Mouse (Mus musculus): ENCODE data around the gene Naa30. TPM values are rescaled to one million over a fixed set of nuclear protein-coding genes. Genes with fewer than 3 reads are reported as not detected.

Naa30 gene
- polyA plus RNA-seq, 1 experiment from 2014 or later: 10.9 TPM

DNA sequence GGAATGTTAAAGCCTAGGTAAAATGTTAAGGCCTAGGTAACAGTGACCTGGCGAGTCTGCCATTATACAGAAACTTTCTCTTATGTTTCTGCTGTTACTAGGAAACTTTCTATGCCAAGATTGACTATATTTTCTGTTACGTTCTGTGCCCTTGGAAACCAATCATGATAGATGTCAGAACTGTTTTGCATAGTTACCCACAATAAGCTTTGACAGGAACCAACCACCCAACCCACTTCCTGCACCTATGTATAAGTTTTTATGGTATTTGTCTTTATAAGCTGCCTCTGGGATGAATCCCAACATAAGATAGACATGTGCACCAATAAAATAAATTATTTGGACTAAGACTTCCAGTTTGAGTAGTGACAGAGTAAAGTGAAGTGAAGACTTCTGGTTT lies 49.7 kb downstream of the Naa30 start:
- Histone ChIP-seq H3K9ac (ENCODE audit: low read depth, low read length) (no peak overlapping the region), H3K27me3 (replicated peaks; ENCODE audit: control insufficient read depth, insufficient read depth, low read length) (no peaks in the 10 kb centered on the region), H3K4me2 (replicated peaks; ENCODE audit: low read depth) (no peak overlapping the region), H3K4me3 (ENCODE audit: low read depth, low read length) (no peak overlapping the region), H3K9me3 (ENCODE audit: control insufficient read depth) (no peaks in the 10 kb centered on the region), H3K27ac (ENCODE audit: low read depth, low read length) (no peak overlapping the region), H3K4me1 (replicated peaks; ENCODE audit: control insufficient read depth, insufficient read depth, low read length) (no peaks in the 10 kb centered on the region), H3K36me3 (ENCODE audit: control insufficient read depth, insufficient read depth) (peaks cover 8% of the 10 kb centered on the region; the same call in 1 of the 2 replicates)
- 88% methylated on average over 2 of the region's 2 CpGs for WGBS
- no peak for TF ChIP-seq CTCF (IDR thresholded peaks at IDR 0.05; ENCODE audit: low read depth)
- ATAC-seq: no peak

DNA sequence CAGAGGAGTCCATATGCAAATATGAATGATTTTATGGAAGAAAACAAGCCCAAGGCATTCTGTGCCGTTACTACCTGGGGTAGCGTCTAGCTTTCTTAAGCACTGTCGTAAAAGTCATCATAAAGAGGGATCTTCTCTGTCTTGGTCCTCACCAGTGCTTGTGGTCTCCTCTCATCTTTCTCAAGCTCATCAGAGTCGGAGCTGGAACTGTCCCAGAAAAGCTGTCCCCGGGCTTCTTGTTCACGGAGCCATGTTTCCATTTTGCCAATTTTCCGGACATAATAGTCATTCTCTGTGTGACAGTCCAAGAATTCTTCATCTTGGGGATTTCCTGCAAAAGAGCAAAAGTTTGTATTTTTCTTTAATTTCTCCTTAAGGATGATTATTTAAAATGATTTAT lies 54.4 kb downstream of the Naa30 start:
- H3K4me3 ChIP-seq (ENCODE audit: low read depth, low read length): no peak overlapping the region
- no peak overlapping the region for H3K27ac ChIP-seq (ENCODE audit: low read depth, low read length)
- peaks cover 8% of the 10 kb centered on the region; the same call in 1 of the 2 replicates for H3K36me3 ChIP-seq (ENCODE audit: control insufficient read depth, insufficient read depth)
- no peak overlapping the region for H3K4me2 ChIP-seq (replicated peaks; ENCODE audit: low read depth)
- H3K27me3 ChIP-seq (replicated peaks; ENCODE audit: control insufficient read depth, insufficient read depth, low read length): no peaks in the 10 kb centered on the region
- 72% methylated on average over 7 of the region's 7 CpGs for WGBS
- H3K9ac ChIP-seq (ENCODE audit: low read depth, low read length): no peak overlapping the region
- TF ChIP-seq CTCF (IDR thresholded peaks at IDR 0.05; ENCODE audit: low read depth): no peak
- no peaks in the 10 kb centered on the region for H3K9me3 ChIP-seq (ENCODE audit: control insufficient read depth)
- no peaks in the 10 kb centered on the region for H3K4me1 ChIP-seq (replicated peaks; ENCODE audit: control insufficient read depth, insufficient read depth, low read length)
- no peak for ATAC-seq

- ATAC-seq: no peak
- WGBS: 75% methylated on average over 11 of the region's 11 CpGs
- no peak overlapping the region for H3K4me3 ChIP-seq (ENCODE audit: low read depth, low read length)
- H3K27me3 ChIP-seq (replicated peaks; ENCODE audit: control insufficient read depth, insufficient read depth, low read length): no peaks in the 10 kb centered on the region
- no peak overlapping the region for H3K9ac ChIP-seq (ENCODE audit: low read depth, low read length)
- H3K9me3 ChIP-seq (ENCODE audit: control insufficient read depth): no peaks in the 10 kb centered on the region
- TF ChIP-seq CTCF (IDR thresholded peaks at IDR 0.05; ENCODE audit: low read depth): no peak
- no peak overlapping the region for H3K27ac ChIP-seq (ENCODE audit: low read depth, low read length)
- no peaks in the 10 kb centered on the region for H3K4me1 ChIP-seq (replicated peaks; ENCODE audit: control insufficient read depth, insufficient read depth, low read length)
- H3K4me2 ChIP-seq (replicated peaks; ENCODE audit: low read depth): no peak overlapping the region
- H3K36me3 ChIP-seq (ENCODE audit: control insufficient read depth, insufficient read depth): peaks cover 8% of the 10 kb centered on the region; the same call in 1 of the 2 replicates
These were observed 55.0 kb downstream of the Naa30 start for GRCm38 (mm10) chr14:49226986-49227385.

GRCm38 (mm10) chr14:49231845-49232244 lies 59.8 kb downstream of the Naa30 start:
- Histone ChIP-seq H3K4me2 (replicated peaks; ENCODE audit: low read depth) (no peak overlapping the region), H3K27me3 (replicated peaks; ENCODE audit: control insufficient read depth, insufficient read depth, low read length) (no peaks in the 10 kb centered on the region), H3K9me3 (ENCODE audit: control insufficient read depth) (no peaks in the 10 kb centered on the region), H3K9ac (ENCODE audit: low read depth, low read length) (no peak overlapping the region), H3K27ac (ENCODE audit: low read depth, low read length) (no peak overlapping the region), H3K4me1 (replicated peaks; ENCODE audit: control insufficient read depth, insufficient read depth, low read length) (no peaks in the 10 kb centered on the region), H3K4me3 (ENCODE audit: low read depth, low read length) (no peak overlapping the region), H3K36me3 (ENCODE audit: control insufficient read depth, insufficient read depth) (no peaks in the 10 kb centered on the region)
- WGBS: 91% methylated on average over 3 of the region's 3 CpGs
- no peak for TF ChIP-seq CTCF (IDR thresholded peaks at IDR 0.05; ENCODE audit: low read depth)
- ATAC-seq: no peak

DNA sequence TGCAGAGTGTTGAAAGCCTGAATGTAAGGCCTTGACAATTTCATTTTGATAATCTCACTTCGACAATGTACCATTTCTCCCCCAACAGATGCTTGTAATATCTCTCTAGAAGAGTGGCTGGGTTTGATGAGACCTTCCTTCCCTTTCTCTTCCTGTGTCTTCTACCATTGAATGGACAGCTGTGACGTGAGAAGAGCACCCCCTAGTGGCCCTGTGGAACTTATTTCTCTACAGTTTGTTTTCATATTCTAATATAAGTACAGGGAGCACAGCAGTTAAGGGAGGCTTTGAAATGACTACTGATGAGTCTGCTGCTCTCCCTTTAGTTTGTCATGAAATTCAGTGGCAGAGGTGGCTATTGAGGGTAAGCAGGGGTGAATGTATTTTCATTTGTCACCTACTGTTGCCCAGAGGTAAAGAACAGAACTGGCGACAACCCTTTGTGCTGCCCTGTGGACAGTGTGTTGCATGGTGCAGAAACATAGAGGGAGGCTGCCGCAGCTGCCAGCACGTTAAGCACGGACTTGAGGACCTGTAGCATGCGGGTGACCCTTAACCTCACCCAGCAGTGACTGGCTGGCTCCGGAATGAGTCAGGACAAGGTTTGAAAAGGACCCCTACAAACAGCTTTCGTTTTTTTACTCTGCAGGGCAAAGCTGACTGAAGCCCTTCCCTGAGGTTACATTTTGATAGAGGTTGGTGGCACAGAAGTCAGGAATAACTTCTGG lies 62.9 kb downstream of the Naa30 start:
- H3K9ac ChIP-seq (ENCODE audit: low read depth, low read length): no peak overlapping the region
- H3K27me3 ChIP-seq (replicated peaks; ENCODE audit: control insufficient read depth, insufficient read depth, low read length): no peaks in the 10 kb centered on the region
- WGBS: 56% methylated on average over 9 of the region's 9 CpGs
- no peaks in the 10 kb centered on the region for H3K36me3 ChIP-seq (ENCODE audit: control insufficient read depth, insufficient read depth)
- TF ChIP-seq CTCF (IDR thresholded peaks at IDR 0.05; ENCODE audit: low read depth): peak; percentile 85
- H3K27ac ChIP-seq (ENCODE audit: low read depth, low read length): no peak overlapping the region
- H3K4me3 ChIP-seq (ENCODE audit: low read depth, low read length): no peak overlapping the region
- no peaks in the 10 kb centered on the region for H3K4me1 ChIP-seq (replicated peaks; ENCODE audit: control insufficient read depth, insufficient read depth, low read length)
- no peak overlapping the region for H3K4me2 ChIP-seq (replicated peaks; ENCODE audit: low read depth)
- ATAC-seq: no peak
- H3K9me3 ChIP-seq (ENCODE audit: control insufficient read depth): no peaks in the 10 kb centered on the region

GRCm38 (mm10) chr14:49238206-49238605 lies 66.2 kb downstream of the Naa30 start:
- Histone ChIP-seq H3K36me3 (ENCODE audit: control insufficient read depth, insufficient read depth) (no peaks in the 10 kb centered on the region; the same call in 1 of the 2 replicates), H3K27ac (ENCODE audit: low read depth, low read length) (no peak overlapping the region), H3K4me2 (replicated peaks; ENCODE audit: low read depth) (no peak overlapping the region), H3K9ac (ENCODE audit: low read depth, low read length) (no peak overlapping the region), H3K27me3 (replicated peaks; ENCODE audit: control insufficient read depth, insufficient read depth, low read length) (no peaks in the 10 kb centered on the region), H3K4me1 (replicated peaks; ENCODE audit: control insufficient read depth, insufficient read depth, low read length) (0 out of 2 replicates have a peak, but pooled peaks cover 4% of the 10 kb centered on the region), H3K4me3 (ENCODE audit: low read depth, low read length) (no peak overlapping the region), H3K9me3 (ENCODE audit: control insufficient read depth) (no peaks in the 10 kb centered on the region)
- peak; percentile 98 for TF ChIP-seq CTCF (IDR thresholded peaks at IDR 0.05; ENCODE audit: low read depth)
- WGBS: 23% methylated on average over 11 of the region's 11 CpGs
- ATAC-seq: peak; percentile 77

Other genes with a start within 250 kb of the Naa30 start
- gene Ap5m1, start 106.1 kb upstream of the Naa30 start, polyA plus RNA-seq (2015; fragmentation: Nextera tagmentation; extraction: Ambion mirVana): 14.7 and 15.8 TPM in 2 replicates
- 24.7 and 26.7 TPM in 2 replicates for gene Exoc5, start 105.6 kb upstream of the Naa30 start, polyA plus RNA-seq (2015; fragmentation: Nextera tagmentation; extraction: Ambion mirVana)
- gene ccdc198, start 73.2 kb downstream of the Naa30 start, polyA plus RNA-seq (2015; fragmentation: Nextera tagmentation; extraction: Ambion mirVana): 135 and 146 TPM in 2 replicates

All from intestine, postnatal 0 days (tissue).